Mouse (Mus musculus): ENCODE results near the gene Synrg.

- TF ChIP-seq CTCF (IDR thresholded peaks at IDR 0.05; ENCODE audit: low read depth) (no peak), EP300 (optimal IDR thresholded peaks at IDR 0.05) (no peak)
Observed at GRCm38 (mm10) chr11:84028271-84029028, 64.2 kb downstream of the Synrg start.
